Mouse (Mus musculus) layer of hippocampus, adult 9-10 months (tissue): ENCODE results near the gene Ulk1.

Experiments used
- DNase-seq: peaks from one replicate; pipeline ENCODE4 v3.0.0; 2022; ENCODE audit warnings: low spot score

Gene Ulk1

DNA sequence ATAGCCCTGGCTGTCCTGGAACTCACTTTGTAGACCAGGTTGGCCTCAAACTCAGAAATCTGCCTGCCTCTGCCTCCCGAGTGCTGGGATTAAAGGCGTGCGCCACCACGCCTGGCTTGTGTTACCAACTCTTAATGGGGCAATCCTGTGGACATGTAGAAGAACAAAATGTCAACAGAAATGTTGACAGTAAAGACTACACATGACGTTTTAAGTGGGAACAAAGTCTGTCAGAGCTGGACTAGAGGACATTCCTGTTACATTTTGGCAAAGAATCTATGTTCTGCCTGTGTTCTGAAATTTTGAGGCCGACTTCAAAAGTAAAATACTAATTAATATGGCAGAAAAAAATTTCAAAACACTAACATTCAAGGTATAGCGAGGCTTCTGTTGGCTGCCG, 46.0 kb downstream of the Ulk1 start:
- no peak for DNase-seq

- no peak for DNase-seq
Measured at GRCm38 (mm10) chr5:110745021-110745420, 64.9 kb downstream of the Ulk1 start.

DNA sequence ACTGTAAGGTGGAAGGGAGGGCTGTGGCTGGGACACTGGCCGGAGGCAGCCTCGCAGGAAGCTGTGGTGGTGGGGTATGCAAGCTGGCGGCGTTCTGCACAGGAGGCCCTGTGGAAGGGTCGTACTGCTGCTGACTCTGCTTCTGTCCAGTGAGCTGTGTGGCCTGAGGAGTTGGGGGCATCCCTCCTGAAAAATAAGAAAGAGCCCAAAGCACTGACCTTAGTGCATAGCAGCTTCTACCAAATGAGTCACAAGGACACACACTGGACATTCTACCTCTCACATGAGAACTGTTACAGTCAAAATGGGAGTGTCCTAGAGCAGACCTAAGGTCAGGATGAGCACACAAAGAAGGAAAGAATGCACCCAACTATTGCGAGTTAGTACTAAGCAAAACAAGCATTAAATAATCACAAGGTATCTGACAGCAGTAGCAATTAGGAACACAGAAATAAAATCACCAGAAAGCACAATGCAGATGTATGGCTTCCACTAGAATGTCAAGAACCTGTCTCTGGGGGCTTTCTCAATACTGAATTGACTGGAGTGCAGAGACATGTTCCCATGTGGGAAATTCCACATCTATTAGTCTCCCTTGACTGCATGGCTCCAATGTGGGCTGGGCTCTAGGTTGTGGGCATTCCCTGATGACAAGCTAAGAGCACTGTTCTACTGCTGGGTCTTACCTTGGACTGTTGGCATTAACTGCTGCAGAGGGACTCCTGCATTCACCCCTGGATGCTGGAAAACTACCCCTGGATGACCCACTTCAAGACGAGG, 70.2 kb downstream of the Ulk1 start:
- no peak for DNase-seq

GRCm38 (mm10) chr5:110735606-110736005, 74.3 kb downstream of the Ulk1 start:
- DNase-seq = no peak
